Mouse (Mus musculus) forebrain, embryonic 10.5 days (tissue): ENCODE data around the gene Nr1d1. TPM values are rescaled to one million over a fixed set of nuclear protein-coding genes. Genes with fewer than 3 reads are reported as not detected.

Experiments
- DNase-seq: peaks from one replicate; pipeline ENCODE4 v3.0.0-alpha.2; 2017; ENCODE audit warnings: low spot score; ENCODE audit errors: extremely low spot score
- H3K27ac ChIP-seq: fragments of 300-500 bp; sonication (generic); 2 replicates; pipeline ENCODE4 v1.5.1; 2016; ENCODE audit warnings: mild to moderate bottlenecking
- H3K27me3 ChIP-seq: fragments of 300-500 bp; sonication (generic); 2 replicates; pipeline ENCODE4 v1.6.1; 2016; ENCODE audit warnings: mild to moderate bottlenecking; ENCODE audit not compliant: poor library complexity, severe bottlenecking
- H3K36me3 ChIP-seq: fragments of 300-500 bp; sonication (generic); replicated peaks from 2 replicates; pipeline ENCODE4 v1.6.1; 2016; ENCODE audit warnings: mild to moderate bottlenecking, moderate library complexity
- H3K4me1 ChIP-seq: fragments of 300-500 bp; sonication (generic); 2 replicates; pipeline ENCODE4 v1.6.1; 2016
- H3K4me3 ChIP-seq: fragments of 300-500 bp; sonication (generic); 2 replicates; pipeline ENCODE4 v1.5.1; 2016; ENCODE audit warnings: mild to moderate bottlenecking, moderate library complexity
- H3K9me3 ChIP-seq: fragments of 300-500 bp; sonication (generic); 2 replicates; pipeline ENCODE4 v1.6.1; 2016; ENCODE audit warnings: mild to moderate bottlenecking, moderate library complexity
- WGBS: fragments of 180-500 bp; shearing (Covaris S2); methylation state at CpG from one replicate; pipeline ENCODE4 v1.1.7; 2016; 5-methylcytosine and 5-hydroxymethylcytosine counted together
- polyA plus RNA-seq: library from polyadenylated mRNA; unstranded; fragments of >200 nt; fragmentation: Nextera tagmentation; extraction: Ambion mirVana; gene quantifications from 2 replicates; pipeline ENCODE4 v1.2.1, GENCODE M21; 2016

The Nr1d1 gene
- polyA plus RNA-seq, 1 experiment from 2014 or later: 1.5 TPM

DNA sequence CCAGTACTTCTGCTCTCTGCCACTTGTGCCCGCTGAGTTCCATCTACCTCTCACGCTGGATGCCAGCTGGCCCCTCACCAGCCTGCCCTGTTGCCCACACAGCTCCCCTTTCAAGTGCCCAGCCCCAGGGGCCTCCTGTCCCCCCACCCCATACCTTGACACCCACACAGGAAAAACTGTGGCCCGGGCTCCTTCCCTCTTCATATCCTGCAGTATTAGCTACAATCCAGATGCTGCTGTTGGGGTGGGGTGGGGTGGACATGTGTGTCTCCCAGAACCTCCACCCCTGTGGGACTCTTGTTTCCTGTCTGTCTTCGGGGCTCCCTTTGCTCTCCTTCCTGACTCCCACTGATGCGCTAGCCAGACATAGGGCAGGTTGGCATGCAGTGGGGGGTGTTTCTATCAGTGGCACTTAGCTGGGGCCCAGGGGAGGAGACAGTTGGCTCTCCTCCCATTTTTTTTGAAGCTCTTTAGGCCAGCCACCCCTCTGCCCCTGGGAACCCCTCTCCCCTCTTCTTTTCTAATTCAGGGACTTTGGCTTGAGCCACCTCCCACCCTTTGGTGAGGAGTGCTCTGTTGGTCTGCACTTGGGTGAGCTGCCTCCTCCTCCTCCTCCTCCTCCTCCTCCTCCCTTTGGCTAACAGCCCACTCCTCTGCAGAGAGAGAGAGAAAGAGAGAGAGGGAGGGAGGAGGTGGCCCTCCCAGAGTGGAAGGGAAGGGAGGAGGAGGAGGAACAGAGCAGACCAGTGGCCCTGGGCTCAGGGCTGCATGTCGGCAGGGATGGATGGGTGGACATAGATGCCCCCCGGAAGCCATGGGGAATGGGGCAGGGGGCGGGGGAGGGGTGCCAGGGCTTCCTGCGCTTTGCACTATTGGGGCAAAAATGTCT lies 9.5 kb downstream of the Nr1d1 start:
- Histone ChIP-seq H3K27me3 (no peaks in the 10 kb centered on the region), H3K4me1 (peaks cover 51% of the 10 kb centered on the region), H3K4me3 (no peak overlapping the region), H3K9me3 (no peaks in the 10 kb centered on the region), H3K27ac (peak overlapping the region; percentile 57), H3K36me3 (peaks cover 74% of the 10 kb centered on the region)
- WGBS: 60% methylated on average over 9 of the region's 9 CpGs
- DNase-seq: no peak

GRCm38 (mm10) chr11:98764746-98765145 lies 10.4 kb downstream of the Nr1d1 start:
- no peak for DNase-seq
- Histone ChIP-seq H3K9me3 (no peaks in the 10 kb centered on the region), H3K36me3 (peaks cover 68% of the 10 kb centered on the region), H3K27ac (no peak overlapping the region), H3K27me3 (no peaks in the 10 kb centered on the region), H3K4me3 (no peak overlapping the region), H3K4me1 (peaks cover 51% of the 10 kb centered on the region)

DNA sequence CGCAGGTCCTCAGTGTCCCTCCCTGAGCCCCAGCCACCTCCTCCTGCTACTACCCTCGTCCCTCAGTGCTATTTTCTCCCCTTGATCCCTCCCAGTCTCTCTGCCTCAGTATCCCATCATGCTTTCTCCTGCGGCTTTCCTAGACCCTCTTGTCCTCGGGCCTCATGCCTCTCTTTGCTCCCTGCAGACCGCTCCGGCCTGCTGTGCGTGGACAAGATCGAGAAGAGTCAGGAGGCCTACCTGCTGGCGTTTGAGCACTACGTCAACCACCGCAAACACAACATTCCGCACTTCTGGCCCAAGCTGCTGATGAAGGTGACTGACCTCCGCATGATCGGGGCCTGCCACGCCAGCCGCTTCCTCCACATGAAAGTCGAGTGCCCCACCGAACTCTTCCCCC lies 11.0 kb downstream of the Nr1d1 start:
- Histone ChIP-seq H3K36me3 (peaks cover 63% of the 10 kb centered on the region), H3K9me3 (no peaks in the 10 kb centered on the region), H3K4me1 (peaks cover 51% of the 10 kb centered on the region), H3K27me3 (no peaks in the 10 kb centered on the region), H3K4me3 (no peak overlapping the region), H3K27ac (no peak overlapping the region)
- 80% methylated on average over 18 of the region's 18 CpGs for WGBS
- DNase-seq: no peak

GRCm38 (mm10) chr11:98763502-98763861 lies 11.7 kb downstream of the Nr1d1 start:
- H3K4me1 ChIP-seq: peaks cover 45% of the 10 kb centered on the region
- H3K4me3 ChIP-seq: no peak overlapping the region
- peaks cover 63% of the 10 kb centered on the region for H3K36me3 ChIP-seq
- H3K27me3 ChIP-seq: no peaks in the 10 kb centered on the region
- WGBS: 92% methylated on average over 8 of the region's 8 CpGs
- no peaks in the 10 kb centered on the region for H3K9me3 ChIP-seq
- H3K27ac ChIP-seq: no peak overlapping the region
- DNase-seq: no peak

DNA sequence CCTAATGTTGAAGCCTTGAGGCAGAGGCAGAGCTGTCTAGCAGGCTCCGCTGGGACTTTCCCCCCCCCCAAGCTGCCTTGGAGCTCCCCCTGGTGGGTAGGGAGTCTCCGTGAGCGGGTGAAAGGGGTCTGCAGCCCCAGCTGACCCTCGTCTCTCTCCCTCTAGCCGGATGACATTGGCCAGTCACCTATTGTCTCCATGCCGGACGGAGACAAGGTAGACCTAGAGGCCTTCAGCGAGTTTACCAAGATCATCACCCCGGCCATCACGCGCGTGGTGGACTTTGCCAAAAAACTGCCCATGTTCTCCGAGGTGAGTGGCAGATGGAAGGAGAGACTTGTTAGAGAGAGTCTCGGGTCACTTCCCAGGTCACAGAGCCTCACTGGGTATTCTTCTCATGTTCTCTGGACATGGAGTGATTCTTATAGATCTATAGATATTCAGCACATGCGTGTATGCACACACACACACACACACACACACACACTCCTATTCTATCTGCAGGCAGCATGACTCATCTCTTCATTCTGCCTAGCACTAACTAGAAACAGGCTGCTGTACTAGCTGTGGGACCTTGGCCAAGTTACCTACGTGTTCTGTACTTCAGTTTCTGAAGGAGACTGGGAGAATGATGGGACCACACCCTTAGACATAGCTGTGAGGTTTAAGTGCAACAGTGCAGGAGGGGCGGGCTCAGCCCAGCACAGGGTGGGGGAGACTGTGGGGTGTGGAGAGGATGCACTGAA lies 12.2 kb downstream of the Nr1d1 start:
- DNase-seq: no peak
- no peak overlapping the region for H3K4me3 ChIP-seq
- H3K4me1 ChIP-seq: peaks cover 39% of the 10 kb centered on the region
- H3K36me3 ChIP-seq: peaks cover 65% of the 10 kb centered on the region
- no peak overlapping the region for H3K27ac ChIP-seq
- no peaks in the 10 kb centered on the region for H3K27me3 ChIP-seq
- H3K9me3 ChIP-seq: no peaks in the 10 kb centered on the region
- WGBS: 69% methylated on average over 17 of the region's 17 CpGs

GRCm38 (mm10) chr11:98761939-98762338 lies 13.2 kb downstream of the Nr1d1 start:
- Histone ChIP-seq H3K9me3 (no peaks in the 10 kb centered on the region), H3K27ac (no peak overlapping the region), H3K4me1 (peaks cover 29% of the 10 kb centered on the region), H3K36me3 (peaks cover 68% of the 10 kb centered on the region), H3K4me3 (no peak overlapping the region), H3K27me3 (no peaks in the 10 kb centered on the region)
- 93% methylated on average over 4 of the region's 4 CpGs for WGBS
- DNase-seq: no peak

DNA sequence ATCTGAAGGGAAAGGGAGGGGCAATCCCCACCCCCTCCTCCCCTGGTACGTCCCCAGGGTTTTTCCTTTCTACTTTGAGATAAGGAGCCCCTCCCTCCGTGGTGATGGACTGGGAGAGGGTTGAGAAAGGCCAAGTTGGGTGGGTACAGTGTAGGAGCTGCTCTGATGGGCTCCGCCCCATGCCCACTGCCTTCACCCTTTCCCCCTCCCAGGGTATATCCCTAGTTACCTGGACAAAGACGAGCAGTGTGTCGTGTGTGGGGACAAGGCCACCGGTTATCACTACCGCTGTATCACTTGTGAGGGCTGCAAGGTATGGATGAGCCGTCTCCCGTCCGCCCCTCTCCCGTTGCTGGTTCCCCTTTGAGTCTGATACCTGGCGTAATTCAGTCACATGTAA lies 18.4 kb downstream of the Nr1d1 start:
- no peak for DNase-seq
- Histone ChIP-seq H3K27me3 (no peaks in the 10 kb centered on the region), H3K36me3 (peaks cover 41% of the 10 kb centered on the region), H3K27ac (no peak overlapping the region), H3K4me1 (peaks cover 26% of the 10 kb centered on the region), H3K4me3 (no peak overlapping the region), H3K9me3 (no peaks in the 10 kb centered on the region)
- 87% methylated on average over 12 of the region's 12 CpGs for WGBS

GRCm38 (mm10) chr11:98755726-98756380 lies 19.3 kb downstream of the Nr1d1 start:
- WGBS: 93% methylated on average over 6 of the region's 6 CpGs

DNA sequence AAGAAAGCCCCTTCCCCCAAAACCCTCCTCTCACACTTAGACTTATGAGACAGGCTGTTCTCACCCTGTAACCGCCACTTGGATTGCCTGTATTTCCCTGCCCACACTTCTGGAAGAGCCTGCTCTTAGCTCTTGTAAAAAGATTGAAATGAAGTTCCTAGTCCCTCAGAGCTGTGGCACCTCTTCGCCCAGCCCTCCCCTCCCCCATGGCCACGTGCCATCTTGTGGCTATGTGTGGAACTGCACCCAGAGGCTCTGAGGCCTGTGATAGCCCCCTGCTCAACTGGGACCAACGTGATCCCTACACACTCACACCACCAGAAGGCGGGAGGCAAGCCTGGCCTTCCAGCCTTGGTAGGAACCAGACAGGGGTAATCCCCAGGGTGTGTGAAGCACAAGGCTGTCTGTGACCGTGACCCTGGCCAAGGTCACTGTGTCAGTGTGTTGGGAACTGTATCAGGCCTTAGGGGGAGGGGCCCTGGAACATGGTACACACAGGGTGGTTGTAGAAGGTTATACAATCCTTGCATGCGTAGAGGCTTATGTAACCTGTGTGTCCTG lies 20.4 kb downstream of the Nr1d1 start:
- no peaks in the 10 kb centered on the region for H3K9me3 ChIP-seq
- peak overlapping the region; percentile 58 for H3K27ac ChIP-seq
- DNase-seq: peak; percentile 81
- peaks cover 46% of the 10 kb centered on the region for H3K4me1 ChIP-seq
- H3K4me3 ChIP-seq: no peak overlapping the region
- peaks cover 7% of the 10 kb centered on the region; the same call in 1 of the 2 replicates for H3K27me3 ChIP-seq
- H3K36me3 ChIP-seq: peaks cover 28% of the 10 kb centered on the region
- 24% methylated on average over 7 of the region's 7 CpGs for WGBS

More at GRCm38 (mm10) chr11:98755726-98756380, 19.3 kb downstream of the Nr1d1 start:
- Histone ChIP-seq H3K4me1 (peaks cover 35% of the 10 kb centered on the region), H3K4me3 (no peak overlapping the region), H3K36me3 (peaks cover 33% of the 10 kb centered on the region), H3K9me3 (no peaks in the 10 kb centered on the region), H3K27ac (no peak overlapping the region), H3K27me3 (peaks cover under 1% of the 10 kb centered on the region; the same call in 1 of the 2 replicates)
- DNase-seq: no peak

DNA sequence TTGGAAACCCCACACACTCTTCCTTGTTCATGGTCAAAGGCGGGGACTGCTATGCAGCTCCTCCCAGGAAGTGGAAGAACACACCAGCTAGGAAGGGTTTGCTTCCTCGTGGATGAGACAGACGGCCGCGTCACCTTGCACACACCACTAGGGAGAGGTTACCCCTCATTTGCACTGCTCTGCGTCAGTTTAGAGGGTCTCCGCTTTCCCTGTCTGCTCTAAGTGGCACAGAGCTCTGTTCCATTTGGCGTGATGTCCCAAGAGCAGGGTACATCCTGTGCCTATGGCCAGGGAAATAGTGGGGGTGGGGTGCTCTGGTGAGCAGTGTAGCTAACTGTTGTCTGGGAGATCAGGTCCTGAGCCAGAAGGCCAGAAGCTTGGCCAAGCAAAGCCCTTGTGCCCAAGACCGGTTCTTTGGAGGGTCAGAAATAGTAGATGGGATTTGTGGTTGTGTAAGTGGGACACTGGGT lies 20.9 kb downstream of the Nr1d1 start:
- peak overlapping the region; percentile 58 for H3K27ac ChIP-seq
- H3K4me3 ChIP-seq: no peak overlapping the region
- 78% methylated on average over 9 of the region's 9 CpGs for WGBS
- peaks cover 7% of the 10 kb centered on the region; the same call in 1 of the 2 replicates for H3K27me3 ChIP-seq
- no peaks in the 10 kb centered on the region for H3K9me3 ChIP-seq
- peaks cover 51% of the 10 kb centered on the region for H3K4me1 ChIP-seq
- H3K36me3 ChIP-seq: peaks cover 28% of the 10 kb centered on the region
- no peak for DNase-seq

- 92% methylated on average over 5 of the region's 5 CpGs for WGBS
These were observed 21.9 kb downstream of the Nr1d1 start for GRCm38 (mm10) chr11:98753264-98753663.

GRCm38 (mm10) chr11:98752562-98753140 lies 22.5 kb downstream of the Nr1d1 start:
- Histone ChIP-seq H3K27me3 (peaks cover 7% of the 10 kb centered on the region; the same call in 1 of the 2 replicates), H3K27ac (peak overlapping the region; percentile 20), H3K36me3 (peaks cover 15% of the 10 kb centered on the region), H3K4me1 (peaks cover 67% of the 10 kb centered on the region), H3K9me3 (no peaks in the 10 kb centered on the region), H3K4me3 (no peak overlapping the region)
- DNase-seq: no peak
- WGBS: 86% methylated on average over 10 of the region's 10 CpGs

More at GRCm38 (mm10) chr11:98753264-98753663, 21.9 kb downstream of the Nr1d1 start:
- no peak for DNase-seq
- H3K9me3 ChIP-seq: no peaks in the 10 kb centered on the region
- H3K27ac ChIP-seq: peak overlapping the region; percentile 35; the same call in 1 of the 2 replicates
- H3K4me3 ChIP-seq: no peak overlapping the region
- peaks cover 7% of the 10 kb centered on the region; the same call in 1 of the 2 replicates for H3K27me3 ChIP-seq
- H3K4me1 ChIP-seq: peaks cover 60% of the 10 kb centered on the region
- peaks cover 18% of the 10 kb centered on the region for H3K36me3 ChIP-seq
